Mouse (Mus musculus) erythroid progenitor cell, adult 5-6 weeks (primary cell): Measurements from ENCODE around the gene Cdh3. TPM values are rescaled to one million over a fixed set of nuclear protein-coding genes. Genes with fewer than 3 reads are reported as not detected.

Experiments
- ATAC-seq: replicated peaks from 2 replicates; pipeline ENCODE4 v1.8.0; 2016; ENCODE audit warnings: moderate number of reproducible peaks, mild to moderate bottlenecking, moderate TSS enrichment, inconsistent platforms; ENCODE audit not compliant: poor library complexity, low FRiP score, severe bottlenecking
- total RNA-seq, 2 experiments: library from RNA; stranded (forward) in 1 of 2; stranded (reverse) in 1 of 2; fragments of 150-400 nt in 1 of 2; fragments of 186-747, 209-891 nt in 1 of 2; gene quantifications; 2 replicates each; pipeline versions ENCODE4 v1.2.3 to v1.2.4; 2015 to 2017; ENCODE audit warnings: low replicate concordance in 2 of 2

Cdh3 gene
- total RNA-seq (2015; ENCODE audit: low replicate concordance) = not detected in 2 replicates
- total RNA-seq (2017; ENCODE audit: low replicate concordance) = not detected in 2 replicates

- no peak for ATAC-seq
These were observed at the start of gene Cdh3 for GRCm38 (mm10) chr8:106510365-106510975. Gene Cdh3, plus strand, starts transcription at chr8:106510891.

- ATAC-seq = no peak
These were observed 48.6 kb upstream of the Cdh3 start for GRCm38 (mm10) chr8:106462131-106462530.

GRCm38 (mm10) chr8:106463795-106464194, 46.9 kb upstream of the Cdh3 start:
- no peak for ATAC-seq

GRCm38 (mm10) chr8:106469485-106469884, 41.2 kb upstream of the Cdh3 start:
- no peak for ATAC-seq

DNA sequence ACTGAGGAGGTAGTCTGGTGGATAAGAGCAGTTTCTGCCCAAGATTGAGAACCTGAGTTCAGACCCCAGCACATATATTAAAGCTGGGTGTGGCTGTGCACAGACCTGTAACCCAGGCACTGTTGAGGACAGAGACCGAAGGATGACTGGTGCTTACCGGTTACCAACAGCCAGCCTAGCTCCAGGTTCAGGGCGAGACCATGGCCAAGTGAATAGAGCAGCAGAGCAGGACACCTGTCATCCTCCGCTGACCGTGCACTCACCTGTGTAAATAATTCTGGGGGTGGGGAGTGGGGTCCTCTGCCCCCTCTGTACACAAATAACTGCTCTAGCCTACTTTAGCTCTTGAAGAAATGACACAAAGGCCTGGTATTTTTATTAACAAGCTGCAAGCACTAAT, 36.7 kb upstream of the Cdh3 start:
- ATAC-seq = no peak

- ATAC-seq = no peak
These were observed 10.5 kb upstream of the Cdh3 start, which contains the start of gene 6030452D12Rik for GRCm38 (mm10) chr8:106500018-106500685. Gene 6030452D12Rik, plus strand, starts transcription at chr8:106500522.

DNA sequence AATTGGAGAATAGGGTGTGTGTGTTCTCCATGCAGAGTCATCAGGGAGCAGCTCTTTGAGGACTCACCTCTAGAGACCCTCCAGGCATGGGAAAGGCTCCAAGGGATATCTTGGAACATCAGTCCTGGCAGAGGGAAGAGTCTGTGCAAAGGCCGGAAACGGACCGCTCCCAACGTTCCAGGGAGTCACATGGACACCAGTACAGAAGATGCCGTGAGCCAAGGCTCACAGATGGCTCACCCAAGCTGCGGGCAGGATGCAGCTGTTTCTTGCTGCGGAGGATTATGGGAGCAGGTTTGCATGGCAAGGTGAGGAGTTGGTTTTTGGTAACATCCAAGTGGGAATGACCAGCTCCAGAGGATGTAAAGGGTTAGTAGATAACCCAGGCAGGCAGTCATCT, 6.5 kb upstream of the Cdh3 start:
- ATAC-seq = no peak

DNA sequence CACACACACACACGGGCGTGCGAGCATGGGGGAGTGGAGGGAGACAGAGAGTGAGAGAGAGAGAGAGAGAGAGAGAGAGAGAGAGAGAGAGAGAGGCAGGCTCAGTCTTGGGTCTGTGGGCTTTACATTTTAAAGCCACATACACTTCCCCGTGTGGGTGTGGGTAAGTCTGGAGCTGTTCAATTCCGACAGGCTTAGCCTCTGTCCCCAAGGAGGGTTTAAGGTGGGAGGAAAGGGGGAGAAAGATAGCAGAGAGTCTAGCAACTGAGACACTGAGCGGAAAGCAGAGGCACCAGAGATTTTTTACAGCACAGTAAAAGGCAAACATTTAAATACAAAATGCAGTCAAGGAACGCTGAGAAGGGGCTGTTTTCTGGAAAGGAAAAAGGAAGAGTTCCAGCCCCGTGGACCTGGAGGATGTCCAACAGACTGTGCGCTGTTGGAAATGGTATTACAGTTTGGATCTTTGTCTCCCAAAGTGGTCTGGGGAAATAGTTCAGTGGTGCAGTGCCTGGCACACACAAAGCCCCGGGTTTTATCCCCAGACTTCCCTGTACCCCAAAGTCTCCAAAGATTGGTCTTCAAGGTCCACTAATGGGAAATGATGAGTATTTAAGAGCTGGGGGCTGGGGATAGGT, 5.2 kb upstream of the Cdh3 start:
- no peak for ATAC-seq

DNA sequence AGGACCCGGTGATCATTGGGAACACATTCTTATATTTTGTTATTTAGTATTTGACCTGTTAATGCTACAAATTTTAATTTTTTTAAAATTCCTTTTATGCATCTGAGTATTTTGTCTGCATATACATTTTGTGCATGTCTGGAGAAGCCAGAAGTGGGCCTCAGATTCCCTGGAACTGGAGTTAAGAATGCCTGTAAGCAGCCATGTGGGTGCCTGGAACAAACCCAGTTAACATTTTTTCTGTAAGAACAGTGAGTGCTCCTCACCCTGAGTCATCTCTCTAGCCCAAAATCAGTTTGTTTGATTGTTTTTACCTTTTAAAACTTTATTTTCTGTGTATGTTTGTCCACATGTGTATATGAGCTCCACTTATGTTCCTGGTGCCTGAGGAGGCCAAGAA, 4.6 kb upstream of the Cdh3 start:
- ATAC-seq = no peak

GRCm38 (mm10) chr8:106507761-106508331, 2.8 kb upstream of the Cdh3 start:
- ATAC-seq = no peak

GRCm38 (mm10) chr8:106508456-106508855, 2.2 kb upstream of the Cdh3 start:
- ATAC-seq = no peak

- no peak for ATAC-seq
These were observed 1.5 kb upstream of the Cdh3 start for GRCm38 (mm10) chr8:106509079-106509780.

GRCm38 (mm10) chr8:106511065-106511501, 392 bp downstream of the Cdh3 start:
- no peak for ATAC-seq

DNA sequence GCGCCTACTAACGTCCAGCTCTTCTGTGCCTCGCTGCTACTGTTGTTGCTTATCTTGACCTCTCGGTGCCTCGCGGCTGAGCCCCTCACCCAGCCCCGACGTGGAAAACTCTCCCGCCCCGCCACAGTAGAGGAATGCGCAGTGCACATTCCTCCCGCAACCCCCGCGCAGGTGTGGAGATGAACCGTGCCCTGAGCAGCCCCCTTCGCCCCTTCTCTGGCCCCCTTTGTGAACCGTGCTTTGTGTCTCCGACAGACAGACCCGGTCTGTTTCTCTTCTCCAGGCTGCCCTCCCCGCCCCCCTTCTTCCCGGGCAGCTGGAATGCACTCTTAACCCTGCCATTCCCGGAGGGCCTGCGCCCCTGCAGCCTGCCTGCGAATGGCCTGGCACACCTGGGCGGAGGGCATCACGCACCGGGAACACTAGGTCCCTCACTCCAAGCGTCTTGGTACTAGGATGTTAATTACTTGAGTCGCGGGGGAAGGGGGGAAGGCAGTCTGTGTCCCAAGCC, 895 bp downstream of the Cdh3 start:
- no peak for ATAC-seq

GRCm38 (mm10) chr8:106512475-106513150, 1.9 kb downstream of the Cdh3 start:
- no peak for ATAC-seq

DNA sequence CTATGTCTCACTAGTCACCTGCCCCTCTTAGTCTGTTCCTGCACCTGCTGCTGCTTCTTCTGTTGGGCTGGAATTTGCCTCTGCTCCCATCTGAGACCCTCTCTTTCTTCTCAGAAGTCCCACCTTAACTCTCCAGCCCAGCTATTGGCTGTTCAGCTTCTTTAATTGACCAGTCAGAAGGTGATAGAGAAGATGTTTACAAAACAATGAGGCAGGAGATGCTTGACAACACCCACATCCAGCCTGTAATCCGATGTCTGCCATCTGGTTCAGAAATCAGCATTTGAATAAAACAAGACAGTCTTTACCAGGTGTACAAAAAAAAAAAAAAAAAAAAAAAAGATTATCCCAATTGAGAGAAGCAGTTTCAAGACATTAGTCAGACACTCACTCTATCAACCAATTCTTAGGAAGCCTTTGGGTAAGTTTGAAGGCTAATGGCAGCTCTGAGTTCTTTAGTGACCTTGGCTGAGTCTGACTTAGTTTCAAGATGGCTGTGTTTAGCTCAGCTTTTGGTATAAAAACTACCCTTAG, 5.3 kb downstream of the Cdh3 start:
- ATAC-seq = no peak

DNA sequence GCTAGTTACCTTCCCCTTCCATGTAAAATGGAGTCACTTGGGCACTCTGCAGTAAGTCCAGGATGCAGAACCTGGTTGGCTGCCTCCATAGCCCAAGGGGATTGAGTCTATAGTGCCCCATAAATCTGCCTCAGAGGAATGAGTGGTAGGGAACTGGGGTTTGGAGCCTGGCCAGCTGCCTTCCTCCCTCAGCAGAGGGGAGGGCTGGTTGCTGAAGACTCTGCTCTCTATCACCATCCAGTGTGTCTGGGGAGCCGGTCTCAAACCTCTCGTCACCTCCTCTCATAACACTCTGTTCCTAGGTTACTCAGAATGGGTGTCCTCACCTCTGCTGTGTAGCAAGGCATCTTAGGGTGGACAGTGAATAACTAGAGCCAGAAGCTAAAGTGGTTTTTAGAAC, 5.9 kb downstream of the Cdh3 start:
- ATAC-seq = no peak

DNA sequence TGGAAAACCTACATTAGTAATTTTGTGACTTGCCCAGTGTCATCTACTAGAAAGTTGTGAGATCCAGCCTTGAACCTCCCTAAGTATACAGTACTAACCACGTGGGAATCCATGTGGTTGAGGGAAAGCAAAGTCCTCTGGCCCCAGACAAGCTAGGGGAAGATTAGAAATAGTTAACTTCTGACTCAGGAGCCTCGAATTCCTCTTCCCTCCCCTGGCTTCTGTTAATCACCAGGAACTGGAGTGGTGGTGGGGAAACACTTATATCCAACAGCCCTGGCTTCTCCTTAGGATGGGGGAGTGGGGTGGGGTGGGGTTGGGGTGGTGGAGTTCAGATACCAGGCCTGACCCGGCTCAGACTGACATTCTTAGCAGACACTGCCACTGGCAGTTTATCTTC, 8.1 kb downstream of the Cdh3 start:
- no peak for ATAC-seq

DNA sequence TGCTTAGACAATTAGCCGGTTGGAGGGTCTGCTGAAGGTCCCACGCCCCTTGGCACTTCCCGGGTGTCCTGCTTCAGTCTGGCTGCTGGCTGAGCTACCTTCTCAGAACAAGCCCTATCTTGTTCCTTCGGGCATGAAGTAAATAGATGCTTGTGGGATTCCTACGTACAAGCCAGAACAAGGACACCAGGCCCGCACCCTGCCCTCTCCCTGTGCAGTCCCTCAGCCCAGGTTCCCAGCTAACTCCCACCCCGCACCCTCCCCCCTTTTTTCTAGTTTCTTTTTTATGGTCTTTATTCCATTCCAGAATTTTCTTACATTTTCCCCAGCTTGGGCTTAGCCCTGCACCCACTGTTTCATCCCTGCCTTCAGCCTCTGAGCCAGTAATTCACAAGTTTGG, 9.9 kb downstream of the Cdh3 start:
- ATAC-seq = no peak
